Mouse (Mus musculus) stomach, postnatal 0 days (tissue): ENCODE measurements around the gene Phex. TPM values are rescaled to one million over a fixed set of nuclear protein-coding genes. Genes with fewer than 3 reads are reported as not detected.

Source experiments
- ATAC-seq: fragments of 200-750 bp; cut with Nextera tagmentation; 2 replicates; pipeline ENCODE4 v1.8.0; 2017; ENCODE audit not compliant: low FRiP score, low TSS enrichment
- DNase-seq: peaks from one replicate; pipeline ENCODE4 v3.0.0-alpha.2; 2016; ENCODE audit warnings: low spot score
- H3K27ac ChIP-seq: fragments of 300-500 bp; sonication (generic); replicated peaks from 2 replicates; pipeline ENCODE4 v1.5.1; 2014; ENCODE audit warnings: mild to moderate bottlenecking, control low read depth
- H3K27me3 ChIP-seq: fragments of 300-500 bp; sonication (generic); 2 replicates; pipeline ENCODE4 v1.6.1; 2014; ENCODE audit warnings: low read length; ENCODE audit not compliant: control insufficient read depth, insufficient read depth
- H3K36me3 ChIP-seq: fragments of 300-500 bp; sonication (generic); 2 replicates; pipeline ENCODE4 v1.6.1; 2014; ENCODE audit warnings: low read length, mixed read lengths; ENCODE audit not compliant: control insufficient read depth, insufficient read depth
- H3K4me1 ChIP-seq: fragments of 300-500 bp; sonication (generic); replicated peaks from 2 replicates; pipeline ENCODE4 v1.6.1; 2014; ENCODE audit warnings: antibody characterized with exemption; ENCODE audit not compliant: control insufficient read depth, insufficient read depth
- H3K4me2 ChIP-seq: fragments of 300-500 bp; sonication (generic); replicated peaks from 2 replicates; pipeline ENCODE4 v1.6.1; 2014; ENCODE audit warnings: low read depth, mild to moderate bottlenecking, control low read depth, moderate library complexity
- H3K4me3 ChIP-seq: fragments of 300-500 bp; sonication (generic); 2 replicates; pipeline ENCODE4 v1.5.1; 2014; ENCODE audit warnings: low read depth, low read length, control low read depth
- H3K9ac ChIP-seq: fragments of 300-500 bp; sonication (generic); 2 replicates; pipeline ENCODE4 v1.6.1; 2014; ENCODE audit warnings: mild to moderate bottlenecking, low read length, control low read depth, mixed read lengths
- H3K9me3 ChIP-seq: fragments of 300-500 bp; sonication (generic); 2 replicates; pipeline ENCODE4 v1.6.1; 2016; ENCODE audit warnings: low read length; ENCODE audit not compliant: control insufficient read depth
- CTCF ChIP-seq: IDR thresholded peaks from 2 replicates; pipeline ENCODE4 v1.5.1; 2016; ENCODE audit warnings: antibody characterized with exemption, low read depth, mild to moderate bottlenecking, moderate library complexity
- EP300 ChIP-seq: optimal IDR thresholded peaks from 2 replicates; pipeline ENCODE3; 2016; ENCODE audit warnings: antibody characterized with exemption
- WGBS: fragments of 180-500 bp; shearing (Covaris S2); extraction: QIAGEN DNeasy Blood & Tissue Kit; methylation state at CpG from one replicate; pipeline ENCODE4 v1.1.7; 2014; 5-methylcytosine and 5-hydroxymethylcytosine counted together
- microRNA-seq: library from miRNA; unstranded; fragments of <30 nt; microRNA quantifications from one replicate; pipeline ENCODE4, GENCODE M21; 2016
- polyA plus RNA-seq: library from polyadenylated mRNA; unstranded; fragments of >200 nt; fragmentation: Nextera tagmentation; extraction: Ambion mirVana; gene quantifications from 2 replicates; pipeline ENCODE4 v1.2.1, GENCODE M21; 2015

The Phex gene
- polyA plus RNA-seq, 1 experiment from 2014 or later: 0.05 TPM

- DNase-seq (no peak), ATAC-seq (no peak)
- H3K27me3 ChIP-seq: no peaks in the 10 kb centered on the region
- no peaks in the 10 kb centered on the region for H3K36me3 ChIP-seq
- 96% methylated on average over 1 of the region's 1 CpGs for WGBS
- H3K9ac ChIP-seq: no peak overlapping the region
- H3K4me2 ChIP-seq: no peak overlapping the region
- H3K4me1 ChIP-seq: no peaks in the 10 kb centered on the region
- H3K4me3 ChIP-seq: no peak overlapping the region
- no peaks in the 10 kb centered on the region for H3K9me3 ChIP-seq
- TF ChIP-seq CTCF (no peak), EP300 (no peak)
- no peak overlapping the region for H3K27ac ChIP-seq
Observed at GRCm38 (mm10) chrX:157180845-157181244, 234.3 kb downstream of the Phex start.

GRCm38 (mm10) chrX:157164142-157164541 is 251.0 kb downstream of the Phex start:
- ATAC-seq (no peak), DNase-seq (no peak)
- no peaks in the 10 kb centered on the region for H3K4me1 ChIP-seq
- no peaks in the 10 kb centered on the region for H3K27me3 ChIP-seq
- 39% methylated on average over 3 of the region's 3 CpGs for WGBS
- TF ChIP-seq EP300: no peak
- TF ChIP-seq CTCF: no peak
- no peaks in the 10 kb centered on the region for H3K36me3 ChIP-seq
- H3K27ac ChIP-seq: no peak overlapping the region
- no peak overlapping the region for H3K4me3 ChIP-seq
- no peaks in the 10 kb centered on the region for H3K9me3 ChIP-seq
- no peak overlapping the region for H3K9ac ChIP-seq
- H3K4me2 ChIP-seq: no peak overlapping the region

- Histone ChIP-seq H3K4me3 (no peak overlapping the region), H3K4me1 (no peaks in the 10 kb centered on the region), H3K9ac (no peak overlapping the region), H3K36me3 (no peaks in the 10 kb centered on the region), H3K27me3 (no peaks in the 10 kb centered on the region), H3K9me3 (no peaks in the 10 kb centered on the region), H3K27ac (no peak overlapping the region), H3K4me2 (no peak overlapping the region)
- no peak for ATAC-seq
- no peak for DNase-seq
- no peak for TF ChIP-seq CTCF
- no peak for TF ChIP-seq EP300
- WGBS: 58% methylated on average over 2 of the region's 2 CpGs
Observed at GRCm38 (mm10) chrX:157163394-157163793, 251.7 kb downstream of the Phex start.

- Histone ChIP-seq H3K27me3 (no peaks in the 10 kb centered on the region), H3K4me2 (no peak overlapping the region), H3K4me3 (no peak overlapping the region), H3K9ac (no peak overlapping the region), H3K36me3 (no peaks in the 10 kb centered on the region), H3K4me1 (no peaks in the 10 kb centered on the region), H3K9me3 (no peaks in the 10 kb centered on the region), H3K27ac (no peak overlapping the region)
- no peak for TF ChIP-seq CTCF
- TF ChIP-seq EP300: no peak
- ATAC-seq (no peak), DNase-seq (no peak)
Observed at GRCm38 (mm10) chrX:157144675-157145074, 270.4 kb downstream of the Phex start.

- no peak overlapping the region for H3K27ac ChIP-seq
- H3K4me1 ChIP-seq: no peaks in the 10 kb centered on the region
- DNase-seq (no peak), ATAC-seq (no peak)
- no peak overlapping the region for H3K4me3 ChIP-seq
- WGBS: 72% methylated on average over 6 of the region's 6 CpGs
- H3K9ac ChIP-seq: no peak overlapping the region
- no peak overlapping the region for H3K4me2 ChIP-seq
- no peaks in the 10 kb centered on the region for H3K27me3 ChIP-seq
- TF ChIP-seq CTCF: no peak
- TF ChIP-seq EP300: no peak
- no peaks in the 10 kb centered on the region for H3K36me3 ChIP-seq
- no peaks in the 10 kb centered on the region for H3K9me3 ChIP-seq
Observed at GRCm38 (mm10) chrX:157139601-157140000, 275.5 kb downstream of the Phex start.

Small RNA genes within 50 kb of the gene (microRNA-seq; reads per million reads assigned to microRNA genes)
- not detected for gene Gm23798

Other genes starting within 250 kb of the Phex start
- gene Sms, start 77.0 kb upstream of the Phex start, polyA plus RNA-seq: 28.3 and 30.7 TPM in 2 replicates
- 1.0 and 1.1 TPM in 2 replicates for gene Yy2, start 153.7 kb upstream of the Phex start, polyA plus RNA-seq
- gene Mbtps2, start 183.4 kb upstream of the Phex start, polyA plus RNA-seq: 8.3 and 9.0 TPM in 2 replicates